Mouse (Mus musculus) embryonic fibroblast, embryonic 13.5 days (primary cell): Measurements from ENCODE around the gene Nipal4.

ENCODE experiments used
- CTCF ChIP-seq: IDR thresholded peaks from 2 replicates; pipeline ENCODE4 v1.5.1; 2011; ENCODE audit warnings: mild to moderate bottlenecking, control low read depth, low read length, moderate library complexity, borderline replicate concordance; ENCODE audit not compliant: insufficient read depth
- POLR2A ChIP-seq: IDR thresholded peaks from 2 replicates; pipeline ENCODE4 v1.6.1; 2011; ENCODE audit warnings: low read depth, mild to moderate bottlenecking, control low read depth, low read length, moderate library complexity

GRCm38 (mm10) chr11:46215354-46215753 lies 49.0 kb upstream of the Nipal4 start:
- TF ChIP-seq POLR2A (no peak; the same call in 1 of the 2 replicates), CTCF (peak; percentile 95; the same call in 1 of the 2 replicates)
